Mouse (Mus musculus): ENCODE measurements around the gene Zpbp.

Zpbp gene

DNA sequence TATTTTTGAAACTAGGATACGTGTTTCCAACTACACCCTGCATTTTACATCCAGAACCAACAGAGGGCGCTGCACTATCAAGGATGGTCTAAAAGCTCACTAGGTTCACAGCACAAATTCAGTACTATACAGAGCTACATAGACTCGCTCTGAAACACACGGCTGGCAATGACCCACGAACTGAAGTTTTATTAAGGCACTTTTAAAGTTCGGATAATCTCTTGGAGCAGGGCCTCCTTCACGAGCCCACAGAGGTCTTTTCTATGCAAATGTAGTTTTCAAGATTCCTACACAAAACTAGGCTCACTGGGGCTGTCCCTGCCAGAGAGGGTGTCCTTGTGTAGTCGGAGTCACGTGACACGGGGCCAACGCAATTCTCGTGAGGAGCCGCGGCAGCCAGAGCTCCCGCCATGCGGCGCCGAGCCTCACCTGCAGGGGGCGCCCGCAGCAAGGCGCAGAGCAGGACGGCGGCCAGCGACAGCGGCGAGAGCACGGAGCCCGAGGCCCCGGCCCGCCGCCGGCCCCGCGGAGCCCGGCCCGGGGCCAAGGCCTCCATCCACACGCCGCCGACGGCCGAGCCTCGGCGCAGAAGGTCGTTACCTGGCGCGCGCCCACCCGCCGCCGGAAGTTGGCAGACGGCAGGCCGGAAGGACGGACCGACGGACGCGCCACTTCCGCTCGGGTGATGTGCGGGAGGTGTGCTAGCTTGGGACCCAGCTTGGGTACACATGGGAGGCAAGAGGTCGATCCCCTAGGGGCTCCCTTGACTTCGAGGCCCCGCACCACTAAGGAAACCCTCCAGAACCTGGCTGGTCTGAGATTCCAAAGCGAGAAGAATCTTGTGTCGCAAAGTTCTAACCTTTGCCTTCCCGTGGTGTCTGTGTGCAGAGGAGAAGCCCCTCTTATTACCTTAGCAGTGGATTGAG is at the start of gene Zpbp, which contains the start of gene Spata48:
Gene Zpbp, minus strand, starts transcription at position 774 of the 926 bp plus-strand sequence.
Gene Spata48, plus strand, starts transcription at position 460 of the 926 bp plus-strand sequence.
- in situ Hi-C loops (cut with MboI): no loop called here

DNA sequence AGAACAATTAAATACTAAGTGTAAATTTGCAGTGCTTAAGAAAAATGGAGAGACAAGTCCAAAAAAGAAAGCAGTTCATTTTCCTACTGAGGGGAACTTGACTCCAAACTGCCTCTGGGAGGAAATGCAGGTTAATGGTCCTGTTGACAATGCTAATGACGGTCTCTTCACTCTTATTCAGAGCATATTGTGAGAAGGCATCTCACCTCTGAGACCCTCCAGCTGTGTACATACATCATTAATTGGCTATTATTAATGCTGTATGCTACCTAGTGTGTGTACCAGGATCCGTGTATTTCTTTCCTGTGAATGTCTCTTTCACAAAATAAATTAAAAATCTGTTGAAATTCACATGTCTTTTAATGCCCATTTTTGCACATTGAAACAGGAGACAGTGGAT is 47.2 kb upstream of the Zpbp start:
- in situ Hi-C loops (cut with MboI): no loop called here

DNA sequence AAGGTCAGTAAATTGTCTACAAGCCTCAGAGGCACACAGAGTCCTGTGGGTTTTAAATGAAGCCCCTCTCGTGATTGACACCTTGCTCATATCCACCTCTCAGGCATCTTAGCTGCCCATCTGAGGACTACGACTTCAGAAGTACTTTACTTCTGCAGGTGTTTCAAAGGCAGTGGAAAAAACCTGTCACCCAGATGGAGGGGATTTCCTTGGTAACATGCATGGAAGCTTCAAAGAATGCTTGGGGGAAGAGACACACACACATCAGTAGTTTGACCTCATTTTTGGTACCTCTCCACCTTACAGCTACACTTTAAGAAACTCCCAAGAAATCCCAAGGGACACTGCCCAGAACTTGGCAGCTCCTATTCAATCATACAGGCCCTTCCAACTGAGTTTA is 44.0 kb upstream of the Zpbp start:
- in situ Hi-C loops (cut with MboI): no loop called here

DNA sequence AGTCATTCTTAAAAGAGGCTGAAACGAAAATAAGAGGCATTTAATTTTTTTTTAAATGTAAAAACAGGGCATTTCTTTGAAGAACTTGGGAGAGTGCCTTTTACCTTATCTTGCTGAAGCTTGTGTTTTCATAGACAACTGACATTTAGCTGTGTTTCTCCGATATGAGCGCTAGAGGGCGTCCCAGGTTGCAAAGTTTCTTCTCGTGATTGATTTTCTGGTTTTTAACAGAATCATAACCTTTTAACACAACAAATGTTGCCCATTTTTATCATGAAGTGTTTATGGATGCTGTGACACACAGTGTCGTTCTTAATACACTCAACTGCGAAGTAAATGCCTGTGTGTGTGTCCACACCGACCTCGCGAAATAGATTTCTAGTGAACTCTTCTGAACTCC is 37.7 kb upstream of the Zpbp start:
- in situ Hi-C loops (cut with MboI): no loop called here

DNA sequence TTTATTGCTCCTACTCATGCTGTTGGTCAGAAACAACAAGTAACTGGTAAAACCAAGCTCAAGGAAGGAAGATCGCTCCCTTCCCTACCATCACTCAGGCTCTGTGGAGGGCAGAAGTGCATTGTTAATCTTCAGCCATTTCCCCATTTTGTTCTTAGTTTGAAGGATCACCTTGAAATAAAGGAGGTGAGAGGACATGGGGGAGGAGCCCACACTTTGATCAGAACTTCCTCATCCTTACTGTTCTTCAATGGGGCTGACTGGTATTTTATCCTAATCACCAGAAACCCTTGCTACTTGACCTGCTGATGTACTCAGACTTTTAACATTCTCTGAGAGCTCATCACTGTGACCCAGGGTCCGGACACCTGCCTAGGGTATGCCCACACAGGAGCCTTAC is 33.5 kb upstream of the Zpbp start:
- in situ Hi-C loops (cut with MboI): no loop called here

DNA sequence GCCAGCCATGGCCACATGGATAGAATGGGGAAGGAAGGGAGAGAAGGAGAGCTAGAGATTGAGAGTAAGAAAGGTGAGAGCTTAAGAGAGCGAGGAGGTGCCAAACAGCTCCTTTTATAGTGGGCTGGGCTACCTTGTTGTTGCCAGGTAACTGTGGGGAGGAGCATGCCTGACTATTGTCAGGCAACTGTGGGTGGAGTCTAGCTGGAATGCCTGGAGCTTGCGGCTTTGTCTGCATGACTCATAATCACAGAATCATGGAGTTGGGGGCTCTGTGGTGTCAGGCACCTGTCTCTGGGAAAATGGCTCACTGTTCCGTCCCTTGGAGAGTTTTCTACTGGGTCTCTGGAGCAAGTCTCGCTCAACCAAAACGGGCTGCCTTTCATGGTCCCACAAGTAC is 29.8 kb upstream of the Zpbp start:
- in situ Hi-C loops (cut with MboI): no loop called here

DNA sequence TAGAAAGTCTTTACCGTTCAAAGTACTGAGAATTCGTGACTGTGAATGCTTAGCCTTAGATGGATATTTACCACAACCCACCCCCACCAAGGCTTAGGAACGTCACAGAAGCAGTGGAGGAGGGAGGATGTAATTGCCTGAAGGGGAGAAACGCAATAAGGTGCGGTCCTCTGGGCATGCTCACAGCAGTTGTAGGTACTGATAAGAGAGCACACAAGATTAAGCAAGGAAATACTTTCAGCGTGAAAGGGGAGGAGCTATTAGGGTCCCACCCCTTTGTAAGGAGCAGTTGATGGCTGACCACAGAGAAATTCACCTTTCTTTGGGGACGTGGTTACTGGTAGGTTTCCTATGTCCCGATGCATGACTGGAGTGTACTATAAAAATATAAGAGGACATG is 22.2 kb upstream of the Zpbp start:
- in situ Hi-C loops (cut with MboI): no loop called here

DNA sequence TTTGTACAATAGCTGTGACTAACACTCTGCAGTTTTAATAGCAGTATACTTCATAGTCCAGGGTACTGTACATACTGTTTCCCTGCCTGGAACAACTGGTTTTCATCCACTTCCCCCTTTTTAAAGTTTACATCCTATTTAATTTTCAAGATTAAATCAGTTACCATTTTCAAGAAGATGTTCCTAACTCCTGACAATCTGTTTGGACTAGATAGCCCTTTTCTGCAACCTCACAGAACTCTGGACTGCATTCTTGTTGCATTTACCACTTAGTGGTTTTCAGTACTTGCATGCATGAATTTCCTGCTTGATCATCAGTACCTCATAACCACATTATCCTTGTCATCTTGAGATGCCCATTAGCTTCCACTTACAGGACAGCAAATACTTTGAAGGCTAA is 6.7 kb upstream of the Zpbp start:
- in situ Hi-C loops (cut with MboI): no loop called here

DNA sequence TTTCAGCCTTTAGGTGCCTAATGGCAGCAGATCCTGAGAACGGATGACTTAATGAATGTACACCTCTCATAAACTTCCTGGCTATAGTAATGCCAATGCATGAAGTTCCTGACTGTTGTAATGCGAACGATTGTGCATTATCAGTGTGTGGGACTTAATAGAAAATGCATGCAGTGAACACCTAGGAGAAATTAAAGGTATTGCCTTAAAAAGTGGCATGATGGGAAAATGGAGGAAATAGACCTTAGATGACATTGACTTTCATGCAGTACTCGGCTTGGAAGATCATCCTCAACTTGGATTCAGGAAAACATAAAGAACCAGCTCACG is 318 bp upstream of the Zpbp start:
- in situ Hi-C loops (cut with MboI): no loop called here

DNA sequence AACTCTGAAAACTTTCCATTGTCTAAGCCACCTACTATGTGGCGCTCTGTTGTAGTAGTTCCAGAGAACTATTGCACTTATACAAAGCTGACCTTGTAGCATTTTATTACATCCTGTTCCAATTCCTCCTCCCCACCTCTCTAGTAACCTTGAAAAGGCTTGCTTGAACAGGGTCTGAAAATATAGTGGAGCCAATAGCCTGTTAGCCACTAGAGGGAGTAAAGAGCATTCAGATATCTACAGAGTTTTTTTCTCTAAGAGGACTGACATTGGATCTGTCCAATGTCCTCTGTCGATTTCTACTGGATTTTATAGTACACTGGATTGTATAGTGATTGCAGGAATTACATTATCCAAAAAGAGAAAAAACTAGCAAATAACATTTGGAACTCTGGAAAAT is 7.2 kb downstream of the Zpbp start:
- in situ Hi-C loops (cut with MboI): loop anchor here (10.0 kb wide), 1 partner anchor 520 kb away; no protein-coding TSS in a partner anchor

DNA sequence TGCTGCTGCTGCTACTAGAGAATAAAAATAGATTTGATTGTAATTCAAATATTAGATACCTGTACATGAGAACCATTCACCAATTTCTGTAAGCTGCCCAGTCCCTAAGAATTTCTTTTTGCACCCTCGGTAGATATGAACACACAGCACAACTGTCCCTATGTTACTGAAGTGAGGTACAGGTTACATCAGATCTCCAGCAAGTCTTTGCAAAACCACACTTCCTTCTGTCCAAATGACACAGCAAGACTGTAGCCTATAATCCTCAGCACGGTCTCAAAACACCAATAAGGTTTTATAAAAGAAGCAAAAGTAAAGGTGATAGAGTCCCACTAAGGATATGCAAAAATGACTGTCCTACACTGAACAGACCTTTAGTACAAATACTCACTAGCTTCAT is 44.9 kb downstream of the Zpbp start:
- in situ Hi-C loops (cut with MboI): no loop called here

DNA sequence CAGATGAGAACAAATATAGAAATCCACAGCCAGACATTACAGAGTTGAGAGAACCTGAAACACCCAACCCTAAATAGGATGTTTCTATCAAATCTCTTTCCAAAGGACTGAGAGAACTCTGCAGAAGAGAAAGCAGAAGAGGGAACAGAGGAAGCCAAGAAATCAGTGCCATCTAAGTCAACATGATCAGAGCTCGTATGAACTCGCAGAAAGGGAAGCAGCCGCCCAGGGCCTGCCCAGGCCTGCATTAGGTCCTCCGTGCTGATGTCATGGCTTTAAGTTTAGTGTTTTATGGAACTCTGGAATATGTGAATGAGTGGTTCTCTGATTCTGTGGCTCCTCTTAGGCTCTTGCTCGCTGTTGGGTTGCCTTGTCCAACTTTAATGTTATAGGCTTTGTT is 48.0 kb downstream of the Zpbp start:
- in situ Hi-C loops (cut with MboI): no loop called here

DNA sequence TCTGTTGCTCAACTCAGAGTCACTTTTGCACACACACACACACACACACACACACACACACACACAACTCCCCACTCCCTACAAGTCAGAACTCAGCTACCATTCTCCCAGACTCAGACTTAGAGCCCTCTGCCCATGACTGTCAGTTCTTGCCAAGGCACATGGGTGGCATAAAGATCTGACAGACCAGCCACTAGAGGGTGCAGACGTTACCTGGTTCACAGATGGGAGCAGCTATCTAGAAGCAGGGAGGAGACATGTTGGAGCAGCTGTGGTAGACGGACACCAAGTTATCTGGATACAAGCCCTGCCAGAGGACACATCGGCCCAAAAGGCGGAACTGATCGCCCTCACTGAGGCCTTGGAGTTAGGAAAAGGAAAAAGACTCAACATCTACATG is 67.5 kb downstream of the Zpbp start:
- in situ Hi-C loops (cut with MboI): no loop called here

DNA sequence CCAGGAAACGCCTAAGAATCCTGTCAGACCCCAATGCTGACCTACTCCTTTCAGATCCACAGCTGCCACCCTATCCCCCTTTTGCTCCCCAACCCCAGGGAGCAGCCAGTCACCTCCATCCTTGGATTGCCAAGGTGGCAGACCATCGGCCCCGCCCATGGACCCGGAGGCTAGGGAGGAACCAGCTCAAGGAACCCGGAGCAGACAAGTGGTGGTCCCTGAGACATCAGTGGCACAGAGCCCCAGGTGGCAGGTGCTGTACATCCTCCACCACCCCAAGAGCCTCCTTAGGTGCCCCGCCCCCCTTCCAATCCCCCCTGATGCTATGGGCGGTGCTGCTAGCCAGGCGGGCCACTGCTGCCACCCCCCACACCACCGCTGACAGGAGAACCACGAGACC is 69.0 kb downstream of the Zpbp start:
- in situ Hi-C loops (cut with MboI): no loop called here

DNA sequence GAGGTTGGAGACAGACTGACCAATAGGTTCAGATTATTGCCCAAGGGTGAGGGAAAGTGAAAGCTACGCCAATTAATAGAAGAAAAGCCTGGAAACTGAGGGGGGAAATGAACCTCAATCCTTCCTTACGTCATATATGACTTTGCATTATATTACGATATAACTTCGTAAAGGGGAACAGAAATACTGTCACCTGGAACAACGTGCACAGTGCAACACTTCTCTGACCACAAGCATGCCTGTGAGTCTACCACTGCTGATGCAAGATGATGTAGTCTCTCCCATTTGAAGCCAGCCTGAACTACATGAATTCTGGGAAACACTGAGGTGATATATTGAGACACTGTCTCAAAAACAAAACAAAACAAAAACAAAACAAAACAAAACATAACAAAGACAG is 90.9 kb downstream of the Zpbp start:
- in situ Hi-C loops (cut with MboI): no loop called here

DNA sequence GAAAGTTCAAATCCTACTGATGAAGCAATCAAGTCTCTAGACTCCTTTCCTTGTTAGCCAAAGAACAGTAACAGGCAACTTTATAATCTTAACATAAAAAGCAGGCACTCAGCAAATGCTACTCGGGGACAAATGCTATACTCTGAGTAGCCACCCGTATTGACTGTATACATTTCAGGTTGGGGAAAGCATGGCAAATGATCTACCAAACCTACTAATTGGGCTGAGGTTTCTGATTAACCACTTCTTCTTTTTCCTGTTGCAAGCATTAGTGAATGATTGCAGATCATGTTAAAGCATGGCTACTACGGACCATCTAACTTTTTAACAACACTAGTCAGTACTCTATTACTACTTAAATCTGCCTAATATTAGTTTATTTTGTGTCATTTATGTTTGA is 178.7 kb downstream of the Zpbp start:
- in situ Hi-C loops (cut with MboI): no loop called here

DNA sequence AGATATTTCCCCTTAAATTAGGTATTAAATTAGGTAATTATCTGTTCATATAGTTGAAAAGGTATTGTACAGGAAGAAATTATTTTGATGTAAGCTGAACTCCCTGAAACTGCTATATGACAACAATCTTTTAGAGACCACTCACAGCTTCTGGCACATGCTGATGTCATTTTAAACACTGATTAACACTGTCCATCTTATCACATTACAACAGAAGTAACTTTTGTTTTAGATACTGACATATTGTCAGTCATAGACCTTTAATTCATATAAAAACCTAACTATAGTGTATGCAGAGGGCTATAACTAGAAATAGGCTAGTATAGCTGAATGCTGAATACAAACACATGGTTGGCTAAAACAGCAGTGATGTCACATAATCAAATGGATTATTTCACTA is 182.1 kb downstream of the Zpbp start:
- in situ Hi-C loops (cut with MboI): no loop called here

DNA sequence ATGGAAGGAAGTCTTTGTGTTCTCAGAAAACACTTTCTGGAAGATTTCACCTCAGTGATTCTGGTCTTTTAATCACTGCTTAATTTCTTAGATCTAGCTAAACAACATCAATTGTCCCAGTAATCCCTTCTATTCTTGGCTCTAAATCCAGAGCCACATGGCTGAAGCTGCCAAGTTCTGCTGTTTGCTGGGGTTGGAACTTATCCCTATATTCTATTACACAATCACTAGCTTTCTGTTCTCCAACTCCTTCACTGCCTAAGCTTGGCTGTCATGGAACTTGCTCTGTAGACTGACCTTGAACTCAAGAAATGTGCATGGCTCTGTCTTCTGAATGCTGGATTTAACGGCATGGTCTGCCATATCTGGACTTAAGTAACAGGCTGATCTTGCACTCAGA is 204.9 kb downstream of the Zpbp start:
- in situ Hi-C loops (cut with MboI): no loop called here

DNA sequence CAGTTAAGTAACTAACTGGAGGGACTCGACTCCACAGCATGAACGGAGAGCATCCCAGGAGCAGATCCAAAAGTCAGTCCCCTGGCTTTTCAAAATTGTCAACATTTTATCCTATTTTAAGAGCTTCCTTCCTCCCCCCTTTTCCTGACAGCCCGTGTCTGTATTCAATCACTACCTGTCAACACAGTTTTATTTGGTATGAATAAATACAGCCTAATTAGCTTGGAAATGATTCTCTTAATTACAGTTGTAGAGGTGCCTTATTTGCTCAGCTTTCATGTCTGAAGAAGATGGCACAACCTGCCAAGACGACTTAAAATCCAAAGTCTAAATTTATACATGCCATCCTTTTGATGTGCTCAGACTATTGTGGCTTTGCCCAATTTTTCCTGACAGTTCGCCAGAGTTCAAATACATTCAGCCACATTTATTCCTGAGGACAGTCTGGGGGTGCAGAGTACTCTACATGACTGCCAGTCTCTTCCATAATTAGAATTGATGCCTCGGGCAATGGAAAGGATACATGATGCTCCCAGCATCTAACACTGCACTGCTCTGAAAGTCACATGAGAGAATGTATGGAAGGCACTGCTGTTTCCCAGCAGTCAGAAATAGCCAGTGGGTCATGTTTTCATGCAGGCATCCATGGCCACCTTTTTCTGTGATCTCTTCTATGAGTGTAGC is 219.4 kb downstream of the Zpbp start:
- in situ Hi-C loops (cut with MboI): no loop called here

DNA sequence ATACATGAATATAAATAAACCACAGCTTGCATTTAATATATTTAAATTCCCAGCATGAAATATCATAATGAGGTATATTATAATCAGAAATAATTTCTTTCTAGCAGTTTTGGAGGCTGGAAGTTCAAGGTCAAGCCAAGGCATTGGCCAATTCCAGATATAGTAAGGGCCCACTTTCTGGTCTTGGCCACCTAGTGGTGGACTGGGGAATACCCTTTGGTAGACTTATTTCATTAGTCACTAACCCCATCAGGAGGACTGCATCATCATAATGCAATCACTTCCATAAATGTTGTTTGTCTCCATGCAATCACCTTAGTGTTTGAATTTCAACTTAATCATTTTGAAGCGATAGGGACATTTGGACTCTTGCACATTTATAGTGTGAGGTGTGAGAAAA is 222.9 kb downstream of the Zpbp start:
- in situ Hi-C loops (cut with MboI): no loop called here

Measured in mature B cell (primary cell).